Mouse (Mus musculus) heart, embryonic 10.5 days (tissue): ENCODE data around the gene Rpl21. TPM values are rescaled to one million over a fixed set of nuclear protein-coding genes. Genes with fewer than 3 reads are reported as not detected.
A peak's percentile ranks its signal among the peaks of the same experiment; 100 is the strongest.

Experiments used
- DNase-seq: peaks from one replicate; pipeline ENCODE4 v3.0.0-alpha.2; 2017; ENCODE audit warnings: low spot score
- H3K27ac ChIP-seq: fragments of 300-500 bp; sonication (generic); 2 replicates; pipeline ENCODE4 v1.5.1; 2016; ENCODE audit warnings: mild to moderate bottlenecking
- H3K27me3 ChIP-seq: fragments of 300-500 bp; sonication (generic); 2 replicates; pipeline ENCODE4 v1.6.1; 2016; ENCODE audit warnings: mild to moderate bottlenecking; ENCODE audit not compliant: poor library complexity, insufficient read depth, severe bottlenecking
- H3K36me3 ChIP-seq: fragments of 300-500 bp; sonication (generic); 2 replicates; pipeline ENCODE4 v1.6.1; 2016; ENCODE audit warnings: mild to moderate bottlenecking, moderate library complexity
- H3K4me1 ChIP-seq: fragments of 300-500 bp; sonication (generic); 2 replicates; pipeline ENCODE4 v1.6.1; 2016; ENCODE audit warnings: mild to moderate bottlenecking
- H3K4me3 ChIP-seq: fragments of 300-500 bp; sonication (generic); 2 replicates; pipeline ENCODE4 v1.5.1; 2016; ENCODE audit warnings: mild to moderate bottlenecking, moderate library complexity
- H3K9me3 ChIP-seq: fragments of 300-500 bp; sonication (generic); 2 replicates; pipeline ENCODE4 v1.6.1; 2016; ENCODE audit warnings: mild to moderate bottlenecking, moderate library complexity
- WGBS: fragments of 180-500 bp; shearing (Covaris S2); methylation state at CpG from one replicate; pipeline ENCODE4 v1.1.7; 2016; 5-methylcytosine and 5-hydroxymethylcytosine counted together
- polyA plus RNA-seq: library from polyadenylated mRNA; unstranded; fragments of >200 nt; fragmentation: Nextera tagmentation; extraction: Ambion mirVana; gene quantifications from 2 replicates; pipeline ENCODE4 v1.2.1, GENCODE M21; 2016

Gene Rpl21
- polyA plus RNA-seq, 1 experiment from 2014 or later = 477 TPM

- 45% methylated on average over 12 of the region's 12 CpGs for WGBS
- Histone ChIP-seq H3K27me3 (no peaks in the 10 kb centered on the region), H3K9me3 (no peaks in the 10 kb centered on the region), H3K4me1 (peaks cover 9% of the 10 kb centered on the region; the same call in 1 of the 2 replicates), H3K4me3 (no peak overlapping the region), H3K36me3 (peaks cover 47% of the 10 kb centered on the region), H3K27ac (no peak overlapping the region)
- no peak for DNase-seq
Observed at GRCm38 (mm10) chr5:146838836-146839648, 6.4 kb downstream of the Rpl21 start.

GRCm38 (mm10) chr5:146839760-146840159 is 7.1 kb downstream of the Rpl21 start:
- peaks cover 40% of the 10 kb centered on the region for H3K36me3 ChIP-seq
- 43% methylated on average over 5 of the region's 5 CpGs for WGBS
- H3K4me1 ChIP-seq = peaks cover 7% of the 10 kb centered on the region; the same call in 1 of the 2 replicates

GRCm38 (mm10) chr5:146840422-146840821 is 7.7 kb downstream of the Rpl21 start:
- WGBS = 58% methylated on average over 4 of the region's 4 CpGs
- H3K9me3 ChIP-seq = no peaks in the 10 kb centered on the region

More at GRCm38 (mm10) chr5:146839760-146840159, 7.1 kb downstream of the Rpl21 start:
- Histone ChIP-seq H3K27ac (no peak overlapping the region), H3K27me3 (no peaks in the 10 kb centered on the region), H3K9me3 (no peaks in the 10 kb centered on the region), H3K4me3 (no peak overlapping the region)
- DNase-seq = no peak

GRCm38 (mm10) chr5:146841301-146841700 is 8.6 kb downstream of the Rpl21 start:
- no peaks in the 10 kb centered on the region for H3K27me3 ChIP-seq
- H3K4me3 ChIP-seq = no peak overlapping the region
- H3K27ac ChIP-seq = no peak overlapping the region
- WGBS = 85% methylated on average over 5 of the region's 5 CpGs
- DNase-seq = no peak
- no peaks in the 10 kb centered on the region for H3K9me3 ChIP-seq
- peaks cover 25% of the 10 kb centered on the region for H3K36me3 ChIP-seq
- H3K4me1 ChIP-seq = peaks cover 20% of the 10 kb centered on the region

More at GRCm38 (mm10) chr5:146840422-146840821, 7.7 kb downstream of the Rpl21 start:
- DNase-seq = no peak
- H3K27me3 ChIP-seq = no peaks in the 10 kb centered on the region
- H3K36me3 ChIP-seq = peaks cover 33% of the 10 kb centered on the region
- H3K4me1 ChIP-seq = peaks cover 12% of the 10 kb centered on the region; the same call in 1 of the 2 replicates
- no peak overlapping the region for H3K27ac ChIP-seq
- no peak overlapping the region for H3K4me3 ChIP-seq

- Histone ChIP-seq H3K4me3 (no peak overlapping the region), H3K27me3 (no peaks in the 10 kb centered on the region), H3K27ac (no peak overlapping the region), H3K4me1 (peaks cover 20% of the 10 kb centered on the region), H3K9me3 (no peaks in the 10 kb centered on the region), H3K36me3 (peaks cover 18% of the 10 kb centered on the region)
- 89% methylated on average over 4 of the region's 4 CpGs for WGBS
- DNase-seq = no peak
Observed at GRCm38 (mm10) chr5:146841996-146842395, 9.3 kb downstream of the Rpl21 start.

- Histone ChIP-seq H3K4me3 (peak overlapping the region; percentile 83), H3K9me3 (no peaks in the 10 kb centered on the region), H3K36me3 (no peaks in the 10 kb centered on the region), H3K27ac (peak overlapping the region; percentile 88), H3K4me1 (peaks cover 20% of the 10 kb centered on the region), H3K27me3 (no peaks in the 10 kb centered on the region)
- DNase-seq = no peak
- WGBS = 16% methylated on average over 6 of the region's 6 CpGs
Observed at GRCm38 (mm10) chr5:146844301-146844941, 11.7 kb downstream of the Rpl21 start.

- WGBS = 1% methylated on average over 40 of the region's 40 CpGs
- Histone ChIP-seq H3K9me3 (no peaks in the 10 kb centered on the region), H3K27ac (peak within 1 kb of the TSS; percentile 88), H3K27me3 (no peaks in the 10 kb centered on the region), H3K4me1 (peaks cover 16% of the 10 kb centered on the region), H3K36me3 (no peaks in the 10 kb centered on the region), H3K4me3 (peak within 1 kb of the TSS; percentile 83)
- peak; percentile 93 for DNase-seq
Observed at GRCm38 (mm10) chr5:146844945-146845365, 12.3 kb downstream of the Rpl21 start, which contains the start of gene Rasl11a. TSS of gene Rasl11a (plus strand) at chr5:146845071.

GRCm38 (mm10) chr5:146846489-146846888 is 13.8 kb downstream of the Rpl21 start:
- 36% methylated on average over 2 of the region's 2 CpGs for WGBS
- H3K9me3 ChIP-seq = no peaks in the 10 kb centered on the region
- H3K27ac ChIP-seq = no peak overlapping the region
- H3K4me1 ChIP-seq = peaks cover 16% of the 10 kb centered on the region
- peak overlapping the region; percentile 83; the same call in 1 of the 2 replicates for H3K4me3 ChIP-seq
- H3K27me3 ChIP-seq = no peaks in the 10 kb centered on the region
- H3K36me3 ChIP-seq = no peaks in the 10 kb centered on the region
- no peak for DNase-seq

GRCm38 (mm10) chr5:146848936-146849582 is 16.4 kb downstream of the Rpl21 start:
- no peaks in the 10 kb centered on the region for H3K36me3 ChIP-seq
- no peaks in the 10 kb centered on the region for H3K9me3 ChIP-seq
- no peak overlapping the region for H3K27ac ChIP-seq
- H3K4me3 ChIP-seq = no peak overlapping the region
- WGBS = 86% methylated on average over 4 of the region's 4 CpGs
- peaks cover 16% of the 10 kb centered on the region for H3K4me1 ChIP-seq
- H3K27me3 ChIP-seq = no peaks in the 10 kb centered on the region
- DNase-seq = no peak

- WGBS = 79% methylated on average over 3 of the region's 3 CpGs
- H3K36me3 ChIP-seq = no peaks in the 10 kb centered on the region
- DNase-seq = no peak
- H3K4me3 ChIP-seq = no peak overlapping the region
- H3K9me3 ChIP-seq = no peaks in the 10 kb centered on the region
- H3K27ac ChIP-seq = no peak overlapping the region
- H3K27me3 ChIP-seq = no peaks in the 10 kb centered on the region
- H3K4me1 ChIP-seq = no peaks in the 10 kb centered on the region
Observed at GRCm38 (mm10) chr5:146856106-146856505, 23.4 kb downstream of the Rpl21 start.

GRCm38 (mm10) chr5:146857620-146858019 is 24.9 kb downstream of the Rpl21 start:
- no peaks in the 10 kb centered on the region for H3K27me3 ChIP-seq
- H3K36me3 ChIP-seq = no peaks in the 10 kb centered on the region
- no peaks in the 10 kb centered on the region for H3K4me1 ChIP-seq
- no peak for DNase-seq
- H3K4me3 ChIP-seq = no peak overlapping the region
- H3K9me3 ChIP-seq = no peaks in the 10 kb centered on the region
- 59% methylated on average over 8 of the region's 8 CpGs for WGBS
- no peak overlapping the region for H3K27ac ChIP-seq

GRCm38 (mm10) chr5:146858772-146859171 is 26.1 kb downstream of the Rpl21 start:
- H3K27ac ChIP-seq = no peak overlapping the region
- no peaks in the 10 kb centered on the region for H3K36me3 ChIP-seq
- DNase-seq = no peak
- WGBS = 89% methylated on average over 9 of the region's 9 CpGs
- H3K4me3 ChIP-seq = no peak overlapping the region
- no peaks in the 10 kb centered on the region for H3K27me3 ChIP-seq
- no peaks in the 10 kb centered on the region for H3K4me1 ChIP-seq
- no peaks in the 10 kb centered on the region for H3K9me3 ChIP-seq

- Histone ChIP-seq H3K9me3 (no peaks in the 10 kb centered on the region), H3K27ac (no peak overlapping the region), H3K4me1 (no peaks in the 10 kb centered on the region), H3K4me3 (no peak overlapping the region), H3K36me3 (no peaks in the 10 kb centered on the region), H3K27me3 (no peaks in the 10 kb centered on the region)
- no peak for DNase-seq
- WGBS = 78% methylated on average over 8 of the region's 8 CpGs
Observed at GRCm38 (mm10) chr5:146859246-146859645, 26.6 kb downstream of the Rpl21 start.
